Mouse (Mus musculus) ovary, postnatal 10 days (tissue): Measurements from ENCODE around the gene Hist1h2bg.
"Not testable (repeated sequence)": the region's sequence is repeated elsewhere in the genome, so short reads cannot be mapped to it uniquely, and the experiment has no call there.

ENCODE experiments used
- DNase-seq: peaks from one replicate; pipeline ENCODE4 v3.0.0; 2022; ENCODE audit warnings: low spot score

Hist1h2bg gene

DNA sequence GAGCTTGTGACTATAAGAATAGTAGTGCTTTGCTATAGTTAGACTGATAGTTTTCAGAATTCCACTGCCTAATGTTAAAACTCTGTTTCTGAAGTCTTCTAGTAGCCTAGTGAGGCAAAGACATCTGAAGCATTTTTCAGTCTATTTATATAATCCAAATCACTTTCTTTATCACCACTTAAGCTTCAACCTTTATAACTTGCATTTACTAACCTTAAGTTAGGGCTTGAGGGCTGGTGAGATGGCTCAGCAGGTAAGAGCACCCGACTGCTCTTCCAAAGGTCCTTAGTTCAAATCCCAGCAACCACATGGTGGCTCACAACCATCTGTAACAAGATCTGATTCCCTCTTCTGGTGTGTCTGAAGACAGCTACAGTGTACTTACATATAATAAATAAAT lies 31.4 kb upstream of the Hist1h2bg start:
- DNase-seq = not testable (repeated sequence)

DNA sequence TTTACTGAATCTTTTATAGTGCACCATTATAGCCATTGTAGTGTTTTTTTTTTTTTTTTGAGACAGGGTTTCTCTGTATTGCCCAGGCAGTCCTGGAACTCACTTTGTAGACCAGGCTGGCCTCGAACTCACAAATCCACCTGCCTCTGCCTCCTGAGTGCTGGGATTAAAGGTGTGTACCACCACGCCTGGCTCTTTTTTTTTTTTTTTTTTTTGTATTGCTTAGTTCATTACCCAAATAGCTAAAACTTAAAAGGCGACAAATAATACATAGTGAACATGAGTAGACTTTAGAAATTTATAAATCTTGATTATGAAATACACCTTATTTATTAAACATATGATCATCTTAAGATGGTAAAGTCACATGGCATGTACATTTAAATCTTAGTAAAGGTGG lies 29.7 kb upstream of the Hist1h2bg start:
- no peak for DNase-seq

DNA sequence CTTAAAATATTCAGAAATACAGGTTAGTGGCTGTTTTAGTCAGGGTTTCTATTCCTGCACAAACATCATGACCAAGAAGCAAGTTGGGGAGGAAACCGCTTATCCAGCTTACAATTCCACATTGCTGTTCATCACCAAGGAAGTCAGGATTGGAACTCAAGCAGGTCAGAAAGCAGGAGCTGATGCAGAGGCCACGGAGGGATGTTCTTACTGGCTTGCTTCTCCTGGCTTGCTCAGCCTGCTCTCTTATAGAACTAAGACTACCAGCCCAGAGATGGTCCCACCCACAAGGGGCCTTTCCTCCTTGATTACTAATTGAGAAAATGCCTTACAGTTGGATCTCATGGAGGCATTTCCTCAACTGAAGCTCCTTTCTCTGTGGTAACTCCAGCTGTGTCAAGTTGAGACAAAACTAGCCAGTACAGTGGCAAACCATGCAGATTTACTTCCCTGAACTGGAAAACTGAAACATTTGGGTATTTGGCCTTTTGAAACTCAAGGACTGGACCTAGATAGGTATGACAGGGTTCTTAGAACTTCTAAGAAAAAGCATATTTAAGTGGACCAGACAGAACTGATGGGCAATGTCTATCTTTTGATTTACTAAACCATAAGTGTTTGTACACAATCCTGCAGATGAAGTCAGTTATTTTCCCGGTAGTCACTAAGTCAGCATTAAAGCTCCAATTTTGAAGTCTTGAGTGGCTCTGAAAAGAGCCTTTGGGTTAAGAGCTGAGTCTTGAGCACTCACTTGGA lies 28.8 kb upstream of the Hist1h2bg start:
- DNase-seq = not testable (repeated sequence)

DNA sequence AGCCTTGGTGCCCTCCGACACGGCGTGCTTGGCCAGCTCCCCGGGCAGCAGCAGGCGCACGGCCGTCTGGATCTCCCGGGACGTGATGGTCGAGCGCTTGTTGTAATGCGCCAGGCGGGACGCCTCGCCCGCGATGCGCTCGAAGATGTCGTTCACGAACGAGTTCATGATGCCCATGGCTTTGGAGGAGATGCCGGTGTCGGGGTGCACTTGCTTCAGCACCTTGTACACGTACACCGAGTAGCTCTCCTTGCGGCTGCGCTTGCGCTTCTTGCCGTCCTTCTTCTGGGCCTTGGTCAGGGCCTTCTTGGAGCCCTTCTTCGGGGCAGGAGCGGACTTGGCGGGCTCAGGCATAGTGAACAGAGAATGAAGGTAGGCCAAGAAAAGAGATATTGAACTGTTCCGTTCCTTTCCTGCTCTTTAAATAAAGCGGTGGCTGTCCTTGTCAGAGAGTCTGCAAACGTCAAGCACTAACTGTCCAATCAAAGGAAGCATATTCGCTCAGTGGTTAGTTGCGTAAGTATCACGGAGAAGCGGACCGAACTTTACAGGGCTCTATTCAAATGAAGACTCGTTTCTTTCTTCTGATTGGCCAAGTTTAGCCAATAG lies 28.1 kb upstream of the Hist1h2bg start, which contains the start of gene Hist1h2bh:
Gene Hist1h2bh (minus strand): TSS at position 394 of the 609 bp plus-strand sequence.
- not testable (repeated sequence) for DNase-seq

DNA sequence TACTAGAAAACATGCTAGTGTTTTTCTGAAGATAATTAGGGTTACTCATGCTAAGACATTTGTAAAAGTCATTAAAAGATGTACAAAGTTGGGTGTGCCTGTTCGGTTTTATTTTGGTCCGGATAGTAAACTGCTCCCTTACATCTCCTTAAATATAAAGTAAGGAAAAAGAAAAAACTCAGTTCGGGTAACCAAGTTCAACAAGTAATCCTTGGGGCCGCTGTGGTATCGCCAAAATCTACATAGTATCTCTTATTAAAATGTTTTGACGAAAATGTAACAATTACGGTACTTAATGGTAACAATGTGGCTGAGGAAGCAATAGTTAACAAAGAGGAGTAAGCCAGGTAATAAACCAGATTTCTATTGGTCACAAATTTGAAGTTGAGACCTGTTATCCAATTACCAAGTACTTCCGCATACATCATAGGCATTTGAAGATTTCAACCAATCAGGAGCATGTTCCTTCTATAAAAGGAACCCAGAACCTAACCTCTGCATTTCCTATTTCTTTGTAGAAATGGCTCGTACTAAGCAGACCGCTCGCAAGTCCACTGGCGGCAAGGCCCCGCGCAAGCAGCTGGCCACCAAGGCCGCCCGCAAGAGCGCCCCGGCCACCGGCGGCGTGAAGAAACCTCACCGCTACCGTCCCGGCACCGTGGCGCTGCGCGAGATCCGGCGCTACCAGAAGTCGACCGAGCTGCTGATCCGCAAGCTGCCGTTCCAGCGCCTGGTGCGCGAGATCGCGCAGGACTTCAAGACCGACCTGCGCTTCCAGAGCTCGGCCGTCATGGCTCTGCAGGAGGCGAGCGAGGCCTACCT lies 27.0 kb upstream of the Hist1h2bg start, which contains the start of gene Hist1h3f:
Gene Hist1h3f (plus strand): TSS at position 88 of the 822 bp plus-strand sequence.
- no peak for DNase-seq

DNA sequence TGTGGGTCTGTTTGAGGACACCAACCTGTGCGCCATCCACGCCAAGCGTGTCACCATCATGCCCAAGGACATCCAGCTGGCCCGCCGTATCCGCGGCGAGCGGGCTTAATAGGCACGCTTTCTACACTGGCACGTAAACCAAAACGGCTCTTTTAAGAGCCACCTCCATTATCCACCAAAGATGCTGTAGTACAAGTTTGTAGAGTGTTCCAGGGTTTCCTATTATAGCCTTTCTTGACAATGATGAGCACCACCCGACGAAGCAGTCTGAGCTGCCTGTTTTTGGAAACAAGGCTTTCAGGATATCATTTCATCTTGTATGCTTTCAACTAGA lies 26.4 kb upstream of the Hist1h2bg start:
- DNase-seq = not testable (repeated sequence)

DNA sequence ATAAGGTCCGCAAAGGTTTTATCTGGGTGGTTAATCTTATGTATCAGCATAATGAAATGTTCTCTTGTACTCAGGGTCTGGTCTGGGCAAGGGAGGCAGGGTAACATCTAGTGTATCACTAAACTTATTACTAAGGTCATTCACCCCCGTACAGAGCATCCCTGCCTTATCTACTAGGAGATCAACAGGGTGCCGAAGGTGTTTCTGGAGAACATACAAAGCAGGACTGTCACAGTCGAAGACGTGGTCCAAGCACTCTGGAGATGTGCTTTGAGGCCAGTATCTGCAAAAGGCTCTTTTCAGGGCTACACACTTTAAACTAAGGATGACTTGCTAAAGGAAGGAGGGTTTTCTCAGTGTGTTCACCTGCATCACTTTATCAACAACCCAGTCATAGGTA lies 24.5 kb upstream of the Hist1h2bg start:
- DNase-seq = no peak

DNA sequence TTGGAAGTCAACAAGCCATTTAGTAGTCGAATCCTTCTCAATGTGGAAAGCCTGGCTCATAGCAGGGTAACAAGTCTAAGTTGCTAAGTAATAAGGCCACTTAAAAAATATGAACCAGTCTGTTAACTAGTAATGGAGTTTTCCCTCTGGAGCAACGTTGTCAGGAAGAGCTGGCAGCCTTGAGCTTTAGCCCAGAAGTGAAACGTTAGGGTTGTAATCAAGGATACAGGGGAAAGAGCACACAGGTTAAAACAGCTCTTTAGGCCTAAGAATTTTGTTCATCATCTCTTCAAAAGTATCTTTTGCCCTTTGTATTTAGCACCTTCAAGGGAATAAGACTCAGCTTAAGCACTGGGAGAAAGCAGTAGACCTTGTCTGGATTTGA lies 20.4 kb upstream of the Hist1h2bg start:
- no peak for DNase-seq

DNA sequence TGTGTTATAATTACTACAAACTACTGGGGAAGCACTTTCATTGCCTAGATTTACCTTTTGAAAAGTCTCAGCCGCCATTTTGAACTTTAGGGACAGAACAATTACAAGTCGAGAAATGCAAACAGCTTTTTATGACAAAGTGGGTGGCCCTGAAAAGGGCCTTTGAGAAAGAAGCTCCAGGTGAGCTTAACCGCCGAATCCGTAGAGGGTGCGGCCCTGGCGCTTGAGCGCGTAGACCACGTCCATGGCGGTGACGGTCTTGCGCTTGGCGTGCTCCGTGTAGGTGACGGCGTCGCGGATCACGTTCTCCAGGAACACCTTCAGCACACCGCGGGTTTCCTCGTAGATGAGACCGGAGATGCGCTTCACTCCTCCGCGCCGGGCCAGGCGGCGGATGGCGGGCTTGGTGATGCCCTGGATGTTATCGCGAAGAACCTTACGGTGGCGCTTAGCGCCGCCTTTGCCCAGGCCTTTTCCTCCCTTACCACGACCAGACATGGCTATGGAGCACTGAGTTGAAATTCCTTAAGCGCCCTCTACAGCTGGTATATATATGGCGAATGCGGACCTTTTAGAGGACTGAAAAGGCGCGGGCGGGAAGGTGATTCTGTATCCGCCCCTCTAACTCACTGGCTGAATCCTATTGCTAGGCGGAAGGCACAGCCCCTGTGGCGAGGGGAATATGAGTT lies 19.9 kb upstream of the Hist1h2bg start, which contains the start of gene Hist1h4f:
Gene Hist1h4f (minus strand): TSS at position 503 of the 689 bp plus-strand sequence.
- peak; percentile 74 for DNase-seq

DNA sequence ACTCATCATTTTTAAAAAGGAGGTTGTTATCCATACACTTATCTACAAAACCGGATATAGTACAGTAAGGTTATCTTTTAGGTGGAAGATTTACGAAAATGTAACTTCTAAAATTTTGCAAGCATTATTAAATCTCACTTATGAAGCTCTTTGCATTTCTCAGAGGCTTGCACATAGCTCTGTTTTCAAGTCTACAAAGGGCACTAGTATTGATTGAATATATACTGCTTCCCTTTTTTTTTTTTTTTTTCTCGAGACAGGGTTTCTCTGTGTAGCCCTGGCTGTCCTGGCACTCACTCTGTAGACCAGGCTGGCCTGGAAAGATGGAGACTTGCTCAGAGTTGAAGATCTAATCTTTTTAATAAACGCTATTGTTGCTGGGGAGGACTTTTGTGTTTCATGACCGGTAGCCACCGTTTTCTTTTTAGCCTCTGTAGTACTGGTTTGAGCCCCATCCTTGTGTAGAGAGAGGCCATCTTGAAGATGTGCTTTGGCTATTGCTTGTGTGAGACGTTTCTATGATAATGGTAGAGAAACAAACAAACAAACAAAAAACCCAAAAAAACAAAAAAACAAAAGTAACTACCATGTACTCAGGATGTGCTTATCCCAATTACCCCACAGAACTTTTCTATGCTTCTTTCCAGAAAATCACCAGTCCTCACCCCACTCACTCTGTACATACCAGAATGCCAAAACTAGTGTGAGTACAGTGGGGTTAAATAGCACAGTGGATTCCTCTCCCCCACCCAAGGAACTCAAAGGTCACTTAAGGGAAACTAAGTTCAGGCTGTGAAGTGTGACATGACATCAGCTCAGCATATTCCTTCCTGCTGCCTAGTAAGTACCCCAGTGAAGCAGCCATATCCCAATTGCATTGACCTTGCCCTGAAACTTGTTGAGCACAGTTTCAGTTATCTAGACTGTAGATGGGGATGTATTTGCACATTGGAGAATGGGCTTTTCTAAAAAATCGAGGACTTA lies 19.0 kb upstream of the Hist1h2bg start:
- no peak for DNase-seq

DNA sequence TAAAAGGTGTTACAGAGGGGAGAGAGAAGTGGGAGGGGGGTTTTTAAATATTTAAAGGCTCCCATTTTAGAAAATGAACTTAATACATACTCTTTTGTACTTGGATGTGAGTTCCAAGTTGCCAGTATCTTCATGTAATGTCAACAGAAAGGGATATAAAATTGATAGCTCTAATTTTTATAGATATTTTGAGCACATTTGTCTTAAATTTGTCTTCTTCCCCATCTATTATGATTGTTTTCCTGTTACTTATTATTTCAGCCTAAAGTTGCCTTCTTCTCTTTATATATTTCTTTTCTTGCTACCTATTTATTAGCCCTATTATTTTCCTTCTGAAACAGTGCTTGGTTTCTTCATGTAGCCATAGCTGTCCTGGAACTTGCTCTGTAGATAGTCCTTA lies 18.2 kb upstream of the Hist1h2bg start, which contains the start of gene Hist1h1d:
Gene Hist1h1d (plus strand): TSS at position 301 of the 400 bp plus-strand sequence.
- DNase-seq = no peak

DNA sequence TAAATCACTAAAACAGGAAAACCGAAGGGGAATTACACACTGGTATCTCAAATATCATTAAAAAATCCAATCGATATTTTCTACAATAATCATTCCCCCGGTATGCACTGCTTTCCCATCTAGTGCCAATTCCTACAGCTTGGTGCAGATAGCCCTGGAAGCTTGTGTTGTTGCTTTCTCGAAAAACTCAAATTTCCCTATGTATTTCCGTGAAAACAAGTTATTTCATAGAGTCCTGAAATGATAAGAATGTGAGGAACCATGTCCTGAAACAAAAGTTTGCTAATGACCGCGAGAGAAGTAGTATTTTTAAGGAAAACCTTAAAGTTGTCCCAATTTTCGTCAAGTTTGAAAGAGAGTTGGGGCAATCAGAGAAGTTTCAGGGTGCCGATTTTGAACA lies 16.8 kb upstream of the Hist1h2bg start:
- no peak for DNase-seq

DNA sequence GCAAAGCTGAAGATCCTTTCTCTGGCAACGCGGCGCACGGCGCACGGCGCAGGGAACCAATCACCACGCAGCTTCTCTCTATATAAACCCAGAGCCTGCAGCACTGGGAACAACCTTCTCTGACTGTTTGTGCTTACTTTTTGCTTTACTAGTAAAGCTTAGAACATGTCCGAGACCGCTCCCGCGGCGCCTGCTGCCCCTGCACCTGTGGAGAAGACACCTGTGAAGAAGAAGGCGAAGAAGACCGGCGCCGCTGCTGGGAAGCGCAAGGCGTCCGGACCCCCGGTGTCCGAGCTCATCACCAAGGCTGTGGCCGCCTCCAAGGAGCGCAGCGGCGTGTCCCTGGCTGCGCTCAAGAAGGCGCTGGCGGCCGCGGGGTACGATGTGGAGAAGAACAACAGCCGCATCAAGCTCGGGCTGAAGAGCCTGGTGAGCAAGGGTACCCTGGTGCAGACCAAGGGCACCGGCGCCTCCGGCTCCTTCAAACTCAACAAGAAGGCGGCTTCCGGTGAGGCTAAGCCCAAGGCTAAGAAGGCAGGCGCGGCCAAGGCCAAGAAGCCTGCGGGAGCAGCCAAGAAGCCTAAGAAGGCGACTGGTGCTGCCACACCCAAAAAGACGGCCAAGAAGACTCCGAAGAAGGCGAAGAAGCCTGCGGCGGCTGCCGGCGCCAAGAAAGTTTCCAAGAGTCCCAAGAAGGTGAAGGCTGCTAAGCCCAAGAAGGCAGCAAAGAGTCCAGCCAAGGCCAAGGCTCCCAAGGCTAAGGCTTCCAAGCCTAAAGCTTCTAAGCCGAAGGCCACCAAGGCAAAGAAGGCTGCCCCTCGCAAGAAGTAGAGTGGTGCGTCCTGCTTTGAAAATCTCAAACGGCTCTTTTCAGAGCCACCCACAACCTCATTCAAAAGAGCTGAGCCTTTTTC lies 16.0 kb upstream of the Hist1h2bg start:
- peak; percentile 73 for DNase-seq

DNA sequence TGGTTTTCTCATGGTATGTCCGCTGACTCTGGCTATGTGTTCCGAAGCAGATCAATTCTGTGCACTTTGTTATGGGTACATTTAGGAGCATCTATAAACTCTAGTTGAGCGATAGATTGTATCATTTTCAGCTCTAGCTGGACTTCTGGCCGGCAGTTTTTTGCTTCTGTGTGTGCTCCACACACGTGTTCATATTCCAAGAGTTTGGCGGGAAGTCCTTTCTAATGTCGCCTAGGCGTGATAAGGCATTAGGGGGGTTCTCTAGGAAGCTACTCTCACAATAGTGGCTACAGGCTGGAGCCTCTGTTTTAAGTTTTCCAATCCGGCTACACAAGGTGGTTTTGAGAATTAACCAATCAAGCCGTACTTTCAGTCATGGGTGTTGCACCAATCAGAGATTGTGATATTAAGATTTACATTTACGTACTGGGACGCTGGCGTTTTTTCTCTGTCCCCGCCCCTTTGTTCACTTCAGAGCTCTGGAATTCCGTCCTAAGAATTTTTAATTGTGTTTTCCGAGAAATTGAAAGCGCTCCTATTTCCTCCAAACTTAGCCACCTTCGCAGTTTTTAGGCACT lies 15.3 kb upstream of the Hist1h2bg start:
- DNase-seq = no peak

DNA sequence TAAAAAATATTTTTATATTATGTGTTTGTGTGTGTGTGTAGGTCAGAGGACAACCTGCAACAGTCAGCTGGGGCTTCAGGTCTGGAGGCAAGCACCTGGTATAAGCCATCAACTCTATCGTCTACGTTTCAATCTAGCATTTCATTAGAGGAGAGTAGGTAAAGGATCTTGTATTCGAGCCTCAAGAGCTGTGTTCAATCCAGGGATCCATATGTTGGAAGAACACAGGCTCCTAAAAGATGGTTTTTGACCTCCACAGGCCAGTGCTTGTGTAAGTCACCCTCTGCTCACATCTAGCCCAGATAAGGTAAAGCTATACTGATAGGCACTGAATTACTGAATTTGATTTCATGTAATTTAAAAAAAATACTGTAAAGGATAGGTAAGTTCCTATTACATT lies 14.3 kb upstream of the Hist1h2bg start:
- DNase-seq = no peak

DNA sequence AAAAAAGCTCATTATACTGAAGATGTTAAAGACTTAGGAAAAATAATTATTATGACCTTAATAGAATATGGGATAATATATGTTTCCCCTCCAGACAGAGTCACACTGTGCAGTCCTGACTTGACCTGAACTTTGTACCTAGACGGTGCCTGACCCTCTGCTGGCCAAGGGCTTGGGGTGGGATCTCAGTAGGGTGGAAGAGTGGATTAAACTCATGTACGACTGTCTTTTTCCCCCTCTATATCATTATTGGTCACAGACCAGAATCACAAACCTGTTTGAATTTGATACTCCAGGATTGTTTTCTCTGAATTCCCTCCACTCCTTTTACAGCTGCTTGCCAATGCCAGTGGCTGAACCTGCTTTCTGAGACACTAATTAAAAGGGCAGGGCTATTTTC lies 10.5 kb upstream of the Hist1h2bg start:
- not testable (repeated sequence) for DNase-seq

DNA sequence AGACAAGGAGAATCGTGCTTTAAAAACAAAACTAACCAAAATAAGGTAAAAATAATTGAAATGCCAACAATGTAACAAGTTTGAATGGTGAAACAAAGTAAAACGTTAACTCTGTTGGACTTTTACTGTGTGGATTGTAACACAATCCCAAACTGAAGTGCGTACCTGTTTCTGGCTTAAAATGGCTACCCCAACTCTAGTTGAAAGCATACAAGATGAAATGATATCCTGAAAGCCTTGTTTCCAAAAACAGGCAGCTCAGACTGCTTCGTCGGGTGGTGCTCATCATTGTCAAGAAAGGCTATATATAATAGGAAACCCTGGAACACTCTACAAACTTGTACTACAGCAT lies 9.7 kb upstream of the Hist1h2bg start:
- DNase-seq = not testable (repeated sequence)

DNA sequence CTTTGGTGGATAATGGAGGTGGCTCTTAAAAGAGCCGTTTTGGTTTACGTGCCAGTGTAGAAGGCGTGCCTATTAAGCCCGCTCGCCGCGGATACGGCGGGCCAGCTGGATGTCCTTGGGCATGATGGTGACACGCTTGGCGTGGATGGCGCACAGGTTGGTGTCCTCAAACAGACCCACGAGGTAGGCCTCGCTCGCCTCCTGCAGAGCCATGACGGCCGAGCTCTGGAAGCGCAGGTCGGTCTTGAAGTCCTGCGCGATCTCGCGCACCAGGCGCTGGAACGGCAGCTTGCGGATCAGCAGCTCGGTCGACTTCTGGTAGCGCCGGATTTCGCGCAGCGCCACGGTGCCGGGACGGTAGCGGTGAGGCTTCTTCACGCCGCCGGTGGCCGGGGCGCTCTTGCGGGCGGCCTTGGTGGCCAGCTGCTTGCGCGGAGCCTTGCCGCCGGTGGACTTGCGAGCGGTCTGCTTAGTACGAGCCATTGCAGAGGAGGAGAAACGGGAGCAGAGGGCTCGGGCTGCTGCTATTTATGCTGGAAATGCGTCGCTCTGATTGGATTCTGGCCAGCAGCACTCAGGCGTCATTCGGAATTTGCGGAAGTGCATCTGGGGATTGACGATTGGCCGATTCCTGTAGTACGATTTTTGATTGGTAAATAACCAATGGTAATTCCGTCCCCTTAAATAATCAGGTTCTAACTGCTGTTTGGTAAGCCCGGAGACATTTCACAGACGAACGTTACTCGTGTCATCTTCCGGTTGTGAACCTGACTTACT lies 9.1 kb upstream of the Hist1h2bg start, which contains the start of gene Hist1h3e:
Gene Hist1h3e (minus strand): TSS at position 487 of the 777 bp plus-strand sequence.
- DNase-seq = peak; percentile 92
